Mouse (Mus musculus): ENCODE measurements at regions not wholly inside any gene's neighbourhood (a gene's known extent, or its start where the extent isn't known, plus 50 kb on each side); places are given as distances from the start of the nearest gene placed in this dataset.

DNA sequence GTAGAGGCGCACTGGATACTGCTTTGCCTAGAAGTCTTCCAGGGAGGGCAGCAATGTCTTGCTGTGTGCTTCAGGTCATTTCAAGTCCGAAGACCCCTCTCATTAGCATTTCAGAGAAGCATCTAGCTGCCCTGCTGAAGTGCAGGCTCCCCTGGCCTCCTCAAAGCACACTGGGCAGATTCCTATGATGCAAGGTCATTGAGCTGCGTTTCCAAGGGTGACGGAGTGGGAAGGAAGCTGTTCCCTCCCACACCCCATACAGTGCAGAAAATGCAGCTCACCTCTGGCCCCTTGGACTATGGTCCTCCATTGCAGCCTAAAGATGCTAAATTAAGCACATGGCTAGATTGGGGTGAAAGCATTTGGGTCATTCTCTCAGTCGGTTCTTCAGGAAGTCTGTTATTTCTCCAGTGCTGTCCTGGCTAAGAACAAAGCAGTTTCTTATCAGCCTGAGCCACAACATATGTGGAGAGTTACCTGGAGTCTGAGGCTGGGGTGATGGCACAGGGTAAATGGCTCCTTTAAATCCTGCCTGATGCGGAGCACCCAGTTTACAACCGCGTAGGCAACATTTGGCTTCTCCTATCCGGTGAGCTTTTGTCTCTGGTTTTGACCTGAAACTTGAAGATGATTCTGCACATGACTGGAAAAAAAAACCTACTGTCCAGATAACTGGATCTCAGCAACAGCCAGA lies 52.6 kb upstream of the Parp11 start:
- TF ChIP-seq CHD2 (IDR thresholded peaks at IDR 0.05; ENCODE audit: low read depth, low read length) (no peak), ZNF384 (IDR thresholded peaks at IDR 0.05; ENCODE audit: low read depth, low read length) (no peak), MAFK (IDR thresholded peaks at IDR 0.05; ENCODE audit: insufficient read depth, low read depth, low read length) (no peak), ZC3H11A (IDR thresholded peaks at IDR 0.05; ENCODE audit: borderline replicate concordance, low read depth, low read length) (no peak), HCFC1 (IDR thresholded peaks at IDR 0.05; ENCODE audit: borderline replicate concordance, insufficient read depth, low read length) (no peak)

Measured in ES-E14 (cell line).